Comparison of ENCODE assay signal across 10 mouse cellular contexts in the genomic region with DNA sequence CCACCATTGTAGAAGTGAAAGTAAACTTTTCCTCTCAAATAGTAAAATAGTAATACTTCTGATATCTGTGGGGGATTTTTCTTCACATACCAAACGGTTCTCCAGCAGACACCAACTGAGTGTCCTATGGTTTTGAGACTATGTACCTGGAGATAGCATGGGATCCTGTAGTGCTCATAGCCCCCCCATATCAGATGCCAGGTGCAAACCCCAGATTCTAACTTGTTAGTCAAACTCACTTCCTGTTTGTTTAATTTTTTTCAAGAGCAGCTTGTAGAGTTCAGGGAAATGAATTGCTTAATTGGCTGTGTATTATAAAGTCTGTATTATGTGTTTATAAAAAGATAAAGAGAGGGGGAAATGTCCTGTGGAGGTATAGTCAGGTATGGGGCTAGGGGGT.
"Had no signal": no experiment of that assay in that cellular context is flagged by ENCODE, and none has a peak within 500 bp of the region (broad histone marks: within the 10 kb centered on the region; RNA-seq: fewer than 3 reads in every experiment).

No protein-coding gene starts in this region.

- DNase-seq: kidney, adult 2 months; kidney, postnatal 25 days; layer of hippocampus, postnatal 36 days; liver; liver, embryonic 13.5 days; liver, postnatal 0 days; lung, postnatal 14 days; right cerebral cortex, adult 18-20 months; right cerebral cortex, postnatal 25 days had no signal

- ATAC-seq: liver, postnatal 0 days; midbrain, embryonic 13.5 days had no signal
